Mouse (Mus musculus) left cerebral cortex, adult 11 months (tissue): ENCODE data around the gene Lypd4.
A peak's percentile ranks its signal among the peaks of the same experiment; 100 is the strongest.
"Not testable (repeated sequence)": the region's sequence is repeated elsewhere in the genome, so short reads cannot be mapped to it uniquely, and the experiment has no call there.

ENCODE experiments used
- DNase-seq: peaks from one replicate; pipeline ENCODE4 v3.0.0; 2022; ENCODE audit warnings: low spot score

The Lypd4 gene

DNA sequence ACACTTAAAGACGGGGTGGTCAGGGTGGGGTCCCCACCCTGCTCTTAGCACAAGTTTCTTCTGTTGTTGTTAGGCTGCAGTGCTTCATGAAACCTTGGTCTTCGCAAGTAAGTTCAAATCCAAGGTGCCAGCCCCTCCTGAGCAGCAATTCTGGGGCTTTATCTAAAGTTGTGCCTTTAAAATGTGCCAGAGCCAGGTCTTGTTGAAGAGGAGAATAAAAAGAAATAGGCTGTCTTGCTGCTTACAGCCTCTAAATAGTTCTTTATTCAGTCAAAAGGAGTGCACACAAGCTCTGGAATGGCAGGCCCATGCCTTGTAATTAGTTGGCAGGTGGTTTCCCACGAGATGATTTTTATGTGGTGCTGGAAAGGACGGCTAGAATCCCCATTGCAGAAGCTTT lies 17.4 kb upstream of the Lypd4 start:
- no peak for DNase-seq

DNA sequence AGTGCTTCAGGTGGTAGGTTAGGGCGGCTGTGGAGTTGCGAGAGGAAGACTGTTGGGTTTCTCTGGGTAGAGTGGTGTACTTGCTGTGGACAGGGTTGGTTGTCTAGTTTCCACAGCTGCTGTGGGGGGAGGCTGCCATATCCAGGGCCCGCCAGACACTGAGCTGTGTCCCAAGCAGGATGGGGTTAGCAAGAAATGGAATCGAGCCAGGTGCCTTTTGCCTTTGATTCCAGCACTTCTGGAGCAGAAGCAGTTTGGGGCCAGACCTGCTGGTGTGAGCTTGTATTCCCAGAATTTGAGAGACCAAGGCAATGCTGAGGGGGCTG lies 16.5 kb upstream of the Lypd4 start:
- no peak for DNase-seq

DNA sequence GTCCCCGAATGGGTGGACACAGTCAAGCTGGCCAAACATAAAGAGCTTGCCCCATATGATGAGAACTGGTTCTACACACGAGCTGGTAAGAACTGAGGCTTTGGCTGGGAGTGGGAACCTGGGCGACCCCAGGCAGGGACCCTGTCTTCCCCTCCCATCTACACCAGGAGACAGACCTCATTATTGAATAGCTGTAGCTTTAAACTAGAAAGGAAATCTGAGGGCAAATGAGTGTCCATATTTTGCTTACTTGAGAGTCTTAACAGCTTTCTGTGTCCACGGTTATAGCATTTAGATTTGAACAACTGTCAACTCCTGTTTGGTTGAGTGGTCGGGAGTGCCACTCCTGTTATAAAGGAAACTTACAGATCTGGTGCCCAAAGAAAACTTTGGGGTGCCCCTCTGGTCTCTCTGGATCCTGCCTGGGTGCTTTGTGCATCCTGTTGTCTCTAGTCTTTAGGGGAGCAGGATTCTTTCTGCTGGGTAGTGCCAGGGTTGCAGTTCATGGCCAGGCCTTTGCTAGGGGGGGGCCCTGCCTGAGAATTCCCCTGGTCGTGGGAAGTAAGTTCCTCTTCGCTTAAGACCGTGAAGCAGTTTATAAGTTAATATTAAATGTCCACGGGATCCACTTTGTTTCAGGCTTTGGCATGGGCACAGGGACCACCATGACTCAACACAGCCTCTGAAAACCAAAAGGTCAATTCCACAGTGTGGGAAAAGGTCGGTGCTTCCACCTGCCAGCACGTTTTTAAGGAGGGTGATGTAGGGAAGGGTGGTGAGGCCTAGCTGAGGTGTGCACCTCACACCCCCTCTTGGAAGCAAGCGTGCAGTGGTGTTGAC lies 15.9 kb upstream of the Lypd4 start:
- DNase-seq: no peak

DNA sequence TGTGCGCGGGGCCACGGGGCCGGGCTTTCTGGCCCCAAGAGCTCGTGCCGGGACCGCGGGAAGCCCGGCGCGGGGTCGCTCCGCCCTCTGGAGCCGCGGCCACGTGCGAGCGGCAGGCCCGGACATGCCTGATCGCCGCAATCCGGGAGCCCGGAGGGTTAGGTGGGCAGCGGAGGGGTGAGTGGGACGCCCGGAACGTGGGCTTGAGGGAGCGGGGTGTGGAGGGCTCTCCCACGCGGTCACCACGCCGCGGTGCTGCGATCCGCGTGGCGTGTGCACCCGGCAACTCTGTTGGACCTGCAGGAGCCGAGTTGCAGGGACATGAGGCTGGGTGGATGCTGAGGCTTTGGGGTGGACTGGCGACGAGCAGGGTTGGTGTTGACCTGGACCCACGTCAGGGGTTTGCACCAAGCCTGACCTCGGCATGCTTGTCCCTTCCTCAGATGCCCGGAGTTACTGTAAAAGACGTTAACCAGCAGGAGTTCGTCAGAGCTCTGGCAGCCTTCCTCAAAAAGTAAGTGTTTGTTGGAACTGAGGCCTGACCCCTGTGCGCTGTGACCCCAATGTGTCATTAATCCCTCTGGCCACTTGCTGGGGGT lies 15.1 kb upstream of the Lypd4 start:
- no peak for DNase-seq

DNA sequence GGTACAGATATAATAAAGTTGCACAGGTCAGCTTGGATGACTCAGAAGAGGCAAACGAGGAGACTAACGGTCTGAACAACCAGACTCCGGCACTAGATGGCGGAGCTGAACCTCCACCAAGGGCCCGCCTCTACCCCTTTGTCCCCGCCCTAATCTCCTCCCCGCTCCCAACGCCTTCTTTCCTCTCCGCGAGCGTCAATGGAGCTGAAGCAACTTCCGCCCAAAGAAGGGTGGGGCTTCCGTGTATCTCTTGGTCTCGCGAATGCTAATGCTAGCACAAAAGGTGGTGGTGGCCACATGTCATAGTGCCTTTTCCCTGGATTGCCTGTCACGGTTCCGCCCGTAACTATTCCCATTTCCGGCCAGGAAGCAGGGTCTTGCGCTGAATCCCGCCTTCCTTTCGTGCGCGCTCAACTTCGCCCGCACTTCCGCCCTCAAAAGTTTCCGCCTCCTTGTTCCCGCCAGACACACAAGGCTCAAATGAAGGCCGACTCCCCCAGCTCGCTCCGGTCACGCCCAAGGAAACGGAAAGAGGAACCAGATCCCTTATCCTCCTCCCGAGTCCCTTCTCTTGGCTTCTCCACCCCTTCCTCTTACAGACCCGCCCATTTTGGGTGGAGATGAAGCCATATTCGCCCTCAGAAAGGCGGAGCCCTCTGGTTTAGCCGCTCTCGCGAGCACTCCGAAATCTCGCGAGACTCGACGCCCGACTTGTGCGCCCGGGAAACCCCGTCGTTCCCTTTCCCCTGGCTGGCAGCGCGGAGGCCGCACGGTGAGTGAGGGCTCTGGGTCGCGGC lies 14.4 kb upstream of the Lypd4 start, which contains the start of gene Rps19:
Gene Rps19 (plus strand): TSS at position 476 of the 797 bp plus-strand sequence.
- peak; percentile 98 for DNase-seq

DNA sequence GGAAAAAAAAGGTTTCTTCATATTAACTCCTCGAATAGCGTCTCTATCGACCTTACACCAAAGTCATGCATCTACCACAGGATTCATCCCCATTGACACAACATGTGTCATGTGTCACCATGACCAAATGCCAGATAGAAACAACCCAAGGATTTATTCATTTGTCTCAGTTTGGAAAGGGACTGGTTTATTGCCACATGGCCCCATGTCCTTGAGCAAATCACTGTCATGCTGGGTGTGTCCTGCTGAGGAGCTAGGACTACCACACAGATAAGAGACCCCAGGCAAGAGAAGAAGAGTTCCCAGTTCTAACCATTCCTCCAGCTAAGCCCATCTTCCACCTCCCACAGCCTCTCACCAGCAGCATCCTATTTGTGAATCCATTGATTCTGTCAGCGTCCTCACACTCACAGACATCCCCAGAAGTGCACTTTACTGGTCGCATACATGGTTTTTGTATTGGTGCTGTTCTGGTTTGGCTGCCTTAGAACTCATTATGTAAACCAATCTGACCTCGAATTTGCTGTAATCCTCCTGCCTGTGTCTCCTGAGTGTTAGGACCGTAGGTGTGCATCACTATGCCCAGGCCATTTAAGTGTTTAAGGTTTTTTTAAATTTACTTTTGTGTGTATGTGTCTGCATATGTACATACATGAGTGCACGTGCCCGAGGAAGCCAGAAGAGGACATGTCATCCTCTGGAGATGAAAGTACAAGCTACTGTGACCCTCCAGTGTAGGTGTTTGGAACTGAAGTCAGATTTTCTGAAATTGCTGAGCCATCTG lies 12.9 kb upstream of the Lypd4 start:
- DNase-seq: no peak

DNA sequence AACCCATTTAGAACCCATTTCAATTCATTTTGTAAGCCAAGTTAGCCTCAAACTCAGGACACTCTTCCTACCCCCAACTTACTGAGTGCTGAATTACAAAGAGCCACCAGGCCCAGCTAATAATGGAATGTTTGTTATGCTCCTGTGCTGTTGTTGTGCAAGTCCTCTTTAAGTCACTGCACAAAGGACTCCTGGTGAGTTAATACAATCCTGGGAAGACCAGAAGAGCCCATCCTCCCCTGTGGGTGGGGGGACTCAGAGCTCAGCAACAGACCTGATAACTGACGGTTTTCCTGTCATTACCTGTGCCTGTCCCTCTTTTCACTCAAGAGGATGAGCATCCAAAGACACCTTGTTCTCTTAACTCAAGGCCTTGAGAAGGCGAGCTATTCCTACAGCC lies 9.9 kb upstream of the Lypd4 start:
- no peak for DNase-seq

DNA sequence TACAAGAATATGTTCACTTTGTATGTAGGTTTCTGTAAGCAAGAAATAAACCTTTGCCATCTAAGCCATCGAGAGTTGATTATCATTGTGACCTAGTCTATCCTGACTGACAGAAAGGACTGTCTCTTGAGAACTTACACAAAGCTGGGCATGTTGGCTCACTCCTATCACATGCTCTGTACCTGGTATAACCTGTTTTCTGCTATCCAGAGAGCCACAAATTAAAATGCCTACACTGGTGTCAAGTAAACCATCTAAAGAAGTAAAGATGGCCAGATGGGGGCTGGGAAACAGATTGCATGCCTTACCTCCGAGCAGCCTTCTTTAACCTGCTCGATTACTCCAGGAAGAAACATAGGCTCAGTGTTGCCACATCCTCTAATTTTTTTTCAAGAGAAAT lies 7.8 kb upstream of the Lypd4 start:
- DNase-seq: no peak

DNA sequence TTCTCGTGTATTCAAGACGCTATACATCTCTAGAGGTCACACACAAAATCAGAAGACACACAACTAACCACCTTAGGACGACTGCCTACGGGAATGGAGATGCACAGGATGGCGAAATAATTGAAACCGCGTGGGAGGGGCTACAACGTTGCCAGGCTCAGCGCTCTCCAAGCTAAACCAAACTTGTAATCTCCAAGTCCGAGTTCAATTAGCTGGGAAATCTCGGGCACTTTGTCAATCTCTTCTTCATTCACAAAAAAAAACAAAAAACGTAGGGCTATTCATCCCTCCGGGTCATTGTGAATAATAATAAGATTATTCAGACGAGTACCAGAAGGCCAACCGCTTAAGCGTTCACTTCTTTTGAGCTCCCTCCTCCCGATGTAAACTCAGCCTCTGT lies 661 bp downstream of the Lypd4 start:
- DNase-seq: no peak

DNA sequence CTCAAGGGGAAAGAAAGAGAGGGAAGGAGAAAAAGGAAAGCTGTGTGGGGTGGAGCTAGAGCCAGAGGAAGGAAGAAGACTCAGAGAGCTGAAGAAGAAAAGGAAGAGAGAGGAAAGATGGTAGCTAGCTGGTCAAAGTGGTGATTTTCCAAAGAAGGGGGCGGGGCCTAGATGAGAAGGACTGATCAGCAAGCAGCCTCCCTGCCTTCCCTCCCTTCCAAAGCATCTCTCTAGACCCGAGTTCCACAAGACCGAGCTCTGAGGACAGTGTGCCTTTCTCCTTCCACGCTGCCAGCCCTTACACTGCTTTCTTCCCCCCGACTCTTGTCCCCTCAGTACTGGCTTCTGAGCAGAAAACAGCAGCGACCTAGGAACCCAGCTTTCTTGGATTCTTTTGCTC lies 5.6 kb downstream of the Lypd4 start:
- no peak for DNase-seq

DNA sequence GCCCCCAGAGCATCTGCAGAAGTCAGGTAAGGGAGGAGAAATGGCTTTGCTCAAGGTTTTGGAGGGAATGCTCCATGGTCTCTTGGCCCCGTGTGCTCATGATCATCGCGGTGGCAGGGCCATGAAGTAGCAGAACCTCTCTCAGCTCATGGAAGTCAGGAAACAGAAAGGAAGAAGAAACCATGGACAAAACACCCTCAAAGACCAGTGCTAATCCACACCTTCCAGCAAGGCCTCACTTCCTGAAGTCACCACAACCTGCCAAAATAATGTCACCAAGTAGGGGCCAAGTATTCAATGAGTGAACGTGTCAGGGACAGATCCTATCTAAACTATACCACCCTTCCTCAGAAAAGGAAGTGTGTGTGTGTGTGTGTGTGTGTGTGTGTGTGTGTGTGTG lies 6.9 kb downstream of the Lypd4 start:
- no peak for DNase-seq

DNA sequence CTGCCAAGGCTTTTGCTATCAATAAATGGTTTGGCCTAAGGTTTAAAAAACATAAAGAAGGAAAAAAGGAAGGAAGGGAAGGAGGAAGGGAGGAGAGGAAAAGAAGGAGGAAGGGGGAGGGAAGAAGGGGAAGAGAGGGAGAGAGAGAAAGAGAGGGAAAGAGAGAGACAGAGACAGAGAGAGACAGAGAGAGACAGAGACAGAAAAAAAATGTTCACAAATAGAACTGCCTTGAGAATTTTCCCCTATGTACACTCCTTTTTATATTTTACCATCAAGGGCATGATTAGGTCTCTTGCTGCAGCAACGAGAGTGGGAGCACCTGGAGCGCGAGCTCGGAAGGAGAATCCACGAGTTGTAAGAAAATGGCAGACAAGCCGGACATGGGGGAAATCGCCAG lies 7.8 kb downstream of the Lypd4 start, which contains the start of gene Gm9844:
Gene Gm9844 (plus strand): TSS at position 301 of the 400 bp plus-strand sequence.
- no peak for DNase-seq

DNA sequence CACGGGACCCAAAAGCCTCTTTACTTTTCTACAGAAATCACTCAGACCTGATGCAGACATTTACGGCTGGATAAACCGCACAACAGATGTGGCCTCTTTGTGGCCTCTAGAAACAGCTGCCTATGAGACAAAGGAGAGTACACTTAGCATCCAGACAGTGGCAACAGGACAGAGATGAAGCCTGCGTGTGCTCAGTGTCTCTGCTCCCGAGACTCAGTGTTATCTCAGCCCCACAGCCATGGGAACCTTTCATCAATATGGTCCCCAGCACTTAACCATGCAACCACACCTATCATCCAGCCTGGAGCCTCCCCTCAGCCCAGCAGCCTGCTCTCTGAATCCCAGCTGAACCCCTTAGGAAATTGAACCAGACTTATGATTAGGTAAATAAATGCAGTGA lies 10.5 kb downstream of the Lypd4 start:
- DNase-seq: no peak

DNA sequence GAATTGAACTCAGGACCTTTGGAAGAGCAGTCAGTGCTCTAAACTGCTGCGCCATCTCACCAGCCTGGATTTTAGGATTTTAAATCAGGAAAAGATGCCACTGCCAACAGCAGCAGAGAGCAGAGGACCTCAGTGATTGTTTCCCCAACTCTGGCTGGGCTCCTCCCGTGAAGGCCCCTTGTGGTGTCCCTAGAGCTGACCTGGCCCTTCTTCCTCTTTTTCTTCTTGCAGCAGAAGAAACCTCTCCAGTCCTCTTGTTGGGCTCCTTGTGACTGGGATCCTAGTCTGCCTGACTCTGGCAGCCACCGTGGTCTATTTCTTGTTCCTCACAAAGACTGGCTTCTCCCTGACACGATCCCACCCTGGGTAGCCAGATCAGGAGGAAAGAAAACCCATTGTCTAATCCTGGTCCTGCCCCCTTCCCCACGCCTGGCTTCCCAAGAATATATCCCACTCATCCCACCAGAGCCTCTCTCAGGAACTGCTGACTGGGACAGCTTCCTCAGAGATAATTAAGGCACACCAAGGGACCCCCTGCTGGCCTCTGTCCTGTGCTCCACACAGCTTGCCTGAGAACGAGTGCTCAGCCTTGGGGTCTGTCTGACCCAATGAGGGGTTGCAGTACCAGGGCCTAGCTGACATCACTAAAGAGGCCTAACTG lies 13.2 kb downstream of the Lypd4 start:
- no peak for DNase-seq

DNA sequence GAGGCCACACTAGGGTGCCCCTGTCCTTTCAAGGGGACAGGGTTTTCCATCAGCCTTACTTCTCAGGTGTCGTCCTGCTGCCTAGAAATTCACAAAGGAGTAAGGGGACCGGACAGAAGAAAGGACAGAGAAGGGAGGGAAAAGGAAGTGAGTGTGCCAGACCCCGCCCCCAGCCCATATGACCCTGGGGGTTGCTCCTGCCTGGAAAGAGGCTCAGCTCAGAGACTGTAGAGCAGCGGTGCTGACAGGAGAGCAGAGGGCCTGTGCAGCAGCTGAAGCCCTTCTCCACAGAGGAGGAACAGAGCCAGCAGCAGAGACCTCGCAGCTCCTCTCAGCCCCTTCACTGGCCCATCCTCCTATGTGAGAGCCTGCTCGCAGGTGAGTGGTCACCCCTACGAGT lies 16.0 kb downstream of the Lypd4 start:
- DNase-seq: no peak

DNA sequence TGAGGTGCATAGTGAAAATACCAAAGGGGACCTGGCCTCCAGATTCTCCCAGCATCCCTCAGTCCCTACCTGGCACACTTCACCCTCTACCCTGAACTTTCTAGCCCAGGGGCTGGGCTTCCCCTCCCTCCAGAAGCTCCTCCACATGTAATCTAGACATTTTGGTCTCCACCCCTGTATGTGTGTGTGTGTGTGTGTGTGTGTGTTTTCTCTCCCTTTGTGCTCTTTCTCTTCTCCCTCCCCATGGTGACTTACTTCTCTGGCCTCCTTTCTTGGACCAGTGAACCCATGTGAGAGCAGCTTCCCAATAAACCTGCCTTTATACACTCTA lies 16.5 kb downstream of the Lypd4 start:
- DNase-seq: no peak

DNA sequence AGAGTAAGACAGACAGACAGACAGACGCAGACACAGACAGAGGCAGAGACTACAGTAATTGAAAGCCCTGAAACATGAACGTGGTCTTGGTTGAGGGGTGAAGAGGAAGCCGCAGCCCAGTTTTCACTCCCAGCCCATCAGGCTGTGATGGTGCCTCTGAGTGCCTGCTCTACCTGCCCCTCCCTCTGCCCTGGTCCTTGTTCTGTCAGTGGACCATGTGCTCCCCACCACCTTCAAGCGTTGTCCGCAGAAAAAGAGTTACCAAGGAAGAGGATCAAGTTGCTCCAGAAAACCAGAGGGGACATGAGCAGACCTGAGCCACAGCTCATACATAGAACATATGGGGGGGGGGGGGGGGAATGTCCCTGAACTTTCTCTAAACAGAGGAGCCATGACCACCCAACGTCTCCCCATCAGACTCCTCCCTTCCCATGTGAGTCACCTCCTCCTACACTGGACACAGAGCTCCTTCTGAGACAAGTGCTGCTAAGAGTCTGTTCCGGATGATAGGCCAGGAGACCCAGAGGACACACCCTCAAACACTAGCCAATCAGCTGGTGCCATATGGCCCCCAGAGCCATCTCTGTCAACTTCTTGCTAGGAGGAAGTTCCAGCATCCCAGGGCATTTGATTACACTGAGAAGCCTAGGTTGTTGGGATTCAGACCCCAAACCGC lies 17.0 kb downstream of the Lypd4 start:
- no peak for DNase-seq

DNA sequence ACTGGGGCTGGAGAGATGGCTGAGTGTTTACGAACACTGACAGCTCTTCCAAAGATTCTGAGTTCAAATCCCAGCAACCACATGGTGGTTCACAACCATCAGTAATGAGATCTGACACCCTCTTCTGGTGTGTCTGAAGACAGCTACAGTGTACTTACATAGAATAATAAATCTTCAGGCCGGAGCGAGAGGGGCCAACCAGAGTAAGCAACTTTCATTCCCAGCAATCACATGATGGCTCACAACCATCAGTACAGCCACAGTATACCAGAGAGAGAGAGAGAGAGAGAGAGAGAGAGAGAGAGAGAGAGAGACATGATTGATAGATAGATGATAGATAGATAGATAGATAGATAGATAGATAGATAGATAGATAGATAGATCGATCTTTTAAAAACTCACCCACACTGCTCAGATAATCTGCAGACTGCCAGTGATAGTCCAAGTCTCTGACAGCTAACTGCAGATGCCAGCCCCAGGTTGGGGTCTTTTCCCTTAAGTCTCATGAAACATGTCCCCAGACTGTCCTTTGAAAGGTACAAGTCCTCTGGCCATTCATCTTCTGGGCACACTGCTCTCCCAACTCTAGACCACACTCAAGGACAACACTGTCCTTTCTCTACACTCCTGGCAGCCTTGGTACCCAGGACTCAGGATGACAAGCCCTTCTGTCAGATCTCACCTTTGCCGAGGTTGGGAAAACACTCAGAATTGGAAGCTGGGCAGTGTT lies 18.0 kb downstream of the Lypd4 start:
- no peak for DNase-seq

DNA sequence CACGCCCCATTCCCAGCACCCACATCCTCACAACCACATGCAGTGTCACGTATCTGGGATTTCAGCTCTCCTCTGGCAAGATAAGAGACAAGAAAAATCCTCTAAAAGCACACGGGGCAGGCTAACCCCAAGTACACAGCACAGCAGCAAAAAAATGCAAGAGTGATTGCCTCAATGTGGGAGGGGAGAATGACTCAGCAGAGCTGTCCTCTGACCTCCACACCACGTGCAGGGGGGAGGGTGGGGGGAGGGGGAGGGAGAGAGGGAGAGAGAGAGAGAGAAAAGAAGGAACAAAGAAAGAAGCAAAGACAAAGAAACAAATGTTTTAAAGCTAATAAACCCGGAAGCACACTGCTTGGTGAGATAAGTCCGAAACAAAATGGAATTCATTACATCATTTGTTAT lies 18.8 kb downstream of the Lypd4 start:
- no peak for DNase-seq

DNA sequence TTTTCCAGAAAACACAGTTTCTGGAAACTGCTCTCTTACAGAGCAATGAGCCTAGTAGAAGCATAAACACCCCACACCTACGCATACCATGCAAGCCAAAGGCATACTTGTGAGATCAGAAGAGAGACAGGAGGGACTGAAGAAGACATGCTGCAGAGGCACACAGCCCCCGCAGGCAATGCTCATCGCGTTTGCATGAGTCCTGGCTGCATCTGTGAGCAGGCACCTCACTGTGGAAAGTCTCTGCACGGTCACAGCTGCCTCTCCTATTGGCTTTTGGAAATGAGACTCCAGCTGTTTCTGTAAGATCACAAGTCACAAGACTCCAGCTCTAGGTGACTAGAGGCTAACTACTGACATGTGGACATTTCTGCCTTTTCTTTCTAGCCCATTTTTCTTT lies 19.6 kb downstream of the Lypd4 start:
- DNase-seq: peak; percentile 43

DNA sequence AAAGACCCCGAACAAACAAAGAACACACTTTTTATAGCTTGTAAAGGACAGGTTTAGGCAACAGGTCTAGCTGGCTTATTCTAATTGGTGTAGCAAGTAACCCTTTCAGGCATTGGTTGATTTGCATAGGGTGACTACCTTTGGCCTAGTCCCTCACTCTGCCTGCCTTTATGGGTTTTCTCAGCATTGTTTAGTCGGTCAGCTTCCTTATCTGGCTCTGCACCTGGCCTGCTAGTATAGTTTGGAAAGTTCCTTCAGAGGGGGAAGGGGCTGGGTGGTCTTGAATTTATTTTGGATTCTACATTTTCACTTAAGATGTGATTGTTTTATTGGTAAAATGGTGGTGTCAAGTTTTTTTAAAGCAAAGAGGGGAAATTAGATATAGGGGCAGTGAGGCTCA lies 23.2 kb downstream of the Lypd4 start:
- not testable (repeated sequence) for DNase-seq
